Mouse (Mus musculus) midbrain, embryonic 15.5 days (tissue): ENCODE measurements around the gene Cyp2s1. TPM values are rescaled to one million over a fixed set of nuclear protein-coding genes. Genes with fewer than 3 reads are reported as not detected.

Experiments used
- ATAC-seq: fragments of 200-750 bp; cut with Nextera tagmentation; replicated peaks from 2 replicates; pipeline ENCODE4 v1.8.0; 2017; ENCODE audit warnings: moderate TSS enrichment
- H3K27ac ChIP-seq: fragments of 300-500 bp; sonication (generic); 2 replicates; pipeline ENCODE4 v1.5.1; 2015; ENCODE audit warnings: mild to moderate bottlenecking, inconsistent platforms
- H3K27me3 ChIP-seq: fragments of 300-500 bp; sonication (generic); replicated peaks from 2 replicates; pipeline ENCODE4 v1.6.1; 2015; ENCODE audit warnings: inconsistent platforms
- H3K36me3 ChIP-seq: fragments of 300-500 bp; sonication (generic); replicated peaks from 2 replicates; pipeline ENCODE4 v1.6.1; 2015; ENCODE audit warnings: inconsistent platforms
- H3K4me1 ChIP-seq: fragments of 300-500 bp; sonication (generic); 2 replicates; pipeline ENCODE4 v1.6.1; 2015; ENCODE audit warnings: inconsistent platforms
- H3K4me2 ChIP-seq: fragments of 300-500 bp; sonication (generic); 2 replicates; pipeline ENCODE4 v1.6.1; 2015; ENCODE audit warnings: inconsistent platforms, mild to moderate bottlenecking, moderate library complexity
- H3K4me3 ChIP-seq: fragments of 300-500 bp; sonication (generic); 2 replicates; pipeline ENCODE4 v1.5.1; 2015; ENCODE audit warnings: mild to moderate bottlenecking, inconsistent platforms
- H3K9ac ChIP-seq: fragments of 300-500 bp; sonication (generic); 2 replicates; pipeline ENCODE4 v1.6.1; 2015; ENCODE audit warnings: mild to moderate bottlenecking, inconsistent platforms
- H3K9me3 ChIP-seq: fragments of 300-500 bp; sonication (generic); 2 replicates; pipeline ENCODE4 v1.6.1; 2016; ENCODE audit warnings: inconsistent platforms
- WGBS: fragments of 180-500 bp; shearing (Covaris S2); methylation state at CpG from one replicate; pipeline ENCODE4 v1.1.7; 2015; ENCODE audit warnings: mixed read lengths; 5-methylcytosine and 5-hydroxymethylcytosine counted together
- polyA plus RNA-seq: library from polyadenylated mRNA; unstranded; fragments of >200 nt; fragmentation: Nextera tagmentation; extraction: Ambion mirVana; gene quantifications from 2 replicates; pipeline ENCODE4 v1.2.1, GENCODE M21; 2015

The Cyp2s1 gene
- polyA plus RNA-seq, 1 experiment from 2014 or later: 1.9 TPM

GRCm38 (mm10) chr7:25787456-25788219 lies 29.1 kb downstream of the Cyp2s1 start:
- H3K27ac ChIP-seq: no peak overlapping the region
- peak overlapping the region; percentile 67 for H3K4me2 ChIP-seq
- WGBS: 26% methylated on average over 8 of the region's 9 CpGs
- no peaks in the 10 kb centered on the region for H3K36me3 ChIP-seq
- peak overlapping the region; percentile 37 for H3K4me3 ChIP-seq
- peak overlapping the region; percentile 30; the same call in 1 of the 2 replicates for H3K9ac ChIP-seq
- no peaks in the 10 kb centered on the region for H3K9me3 ChIP-seq
- H3K27me3 ChIP-seq: no peaks in the 10 kb centered on the region; the same call in 1 of the 2 replicates
- ATAC-seq: peak; percentile 25
- peaks cover 10% of the 10 kb centered on the region for H3K4me1 ChIP-seq

GRCm38 (mm10) chr7:25786974-25787373 lies 29.7 kb downstream of the Cyp2s1 start:
- Histone ChIP-seq H3K27me3 (no peaks in the 10 kb centered on the region; the same call in 1 of the 2 replicates), H3K4me2 (0 out of 2 replicates have a peak overlapping the region, but pooled peaks have one; percentile 67), H3K4me3 (no peak overlapping the region), H3K27ac (no peak overlapping the region), H3K4me1 (peaks cover 12% of the 10 kb centered on the region), H3K9me3 (no peaks in the 10 kb centered on the region), H3K9ac (no peak overlapping the region), H3K36me3 (no peaks in the 10 kb centered on the region)
- ATAC-seq: no peak
- 79% methylated on average over 4 of the region's 4 CpGs for WGBS

- no peaks in the 10 kb centered on the region; the same call in 1 of the 2 replicates for H3K27me3 ChIP-seq
- H3K4me3 ChIP-seq: no peak overlapping the region
- WGBS: 79% methylated on average over 4 of the region's 4 CpGs
- H3K27ac ChIP-seq: no peak overlapping the region
- H3K36me3 ChIP-seq: no peaks in the 10 kb centered on the region
- no peak overlapping the region for H3K9ac ChIP-seq
- H3K9me3 ChIP-seq: no peaks in the 10 kb centered on the region
- no peak for ATAC-seq
- no peak overlapping the region for H3K4me2 ChIP-seq
- H3K4me1 ChIP-seq: peaks cover 18% of the 10 kb centered on the region
These were observed 31.0 kb downstream of the Cyp2s1 start for GRCm38 (mm10) chr7:25785752-25786151.

GRCm38 (mm10) chr7:25784808-25785207 lies 31.9 kb downstream of the Cyp2s1 start:
- Histone ChIP-seq H3K27me3 (no peaks in the 10 kb centered on the region; the same call in 1 of the 2 replicates), H3K4me1 (peaks cover 18% of the 10 kb centered on the region), H3K9ac (no peak overlapping the region), H3K36me3 (no peaks in the 10 kb centered on the region), H3K9me3 (no peaks in the 10 kb centered on the region), H3K4me3 (no peak overlapping the region), H3K27ac (no peak overlapping the region), H3K4me2 (no peak overlapping the region)
- ATAC-seq: no peak
- WGBS: 31% methylated on average over 1 of the region's 1 CpGs

GRCm38 (mm10) chr7:25783746-25784145 lies 33.0 kb downstream of the Cyp2s1 start:
- Histone ChIP-seq H3K27me3 (no peaks in the 10 kb centered on the region; the same call in 1 of the 2 replicates), H3K4me3 (no peak overlapping the region), H3K4me1 (peaks cover 18% of the 10 kb centered on the region), H3K27ac (no peak overlapping the region), H3K9me3 (no peaks in the 10 kb centered on the region), H3K9ac (no peak overlapping the region), H3K36me3 (no peaks in the 10 kb centered on the region), H3K4me2 (no peak overlapping the region)
- no peak for ATAC-seq
- WGBS: 78% methylated on average over 8 of the region's 8 CpGs

- Histone ChIP-seq H3K4me2 (no peak overlapping the region), H3K36me3 (no peaks in the 10 kb centered on the region), H3K9ac (no peak overlapping the region), H3K27ac (no peak overlapping the region), H3K4me1 (peaks cover 8% of the 10 kb centered on the region), H3K9me3 (no peaks in the 10 kb centered on the region), H3K4me3 (no peak overlapping the region), H3K27me3 (no peaks in the 10 kb centered on the region; the same call in 1 of the 2 replicates)
- WGBS: 83% methylated on average over 6 of the region's 6 CpGs
- ATAC-seq: no peak
These were observed 34.0 kb downstream of the Cyp2s1 start for GRCm38 (mm10) chr7:25782744-25783143.

GRCm38 (mm10) chr7:25781937-25782610 lies 34.6 kb downstream of the Cyp2s1 start:
- Histone ChIP-seq H3K4me2 (peak overlapping the region; percentile 72), H3K27ac (no peak overlapping the region), H3K4me3 (peak overlapping the region; percentile 32), H3K9me3 (no peaks in the 10 kb centered on the region), H3K36me3 (no peaks in the 10 kb centered on the region), H3K4me1 (peaks cover 8% of the 10 kb centered on the region), H3K27me3 (no peaks in the 10 kb centered on the region), H3K9ac (peak overlapping the region; percentile 41)
- WGBS: 54% methylated on average over 11 of the region's 11 CpGs
- ATAC-seq: peak; percentile 76

- 12% methylated on average over 32 of the region's 33 CpGs for WGBS
- H3K27me3 ChIP-seq: no peaks in the 10 kb centered on the region
- H3K9ac ChIP-seq: peak overlapping the region; percentile 41
- H3K4me2 ChIP-seq: peak overlapping the region; percentile 72
- peak overlapping the region; percentile 32 for H3K4me3 ChIP-seq
- no peaks in the 10 kb centered on the region for H3K36me3 ChIP-seq
- ATAC-seq: peak; percentile 65
- no peaks in the 10 kb centered on the region for H3K9me3 ChIP-seq
- H3K4me1 ChIP-seq: peaks cover 8% of the 10 kb centered on the region
- H3K27ac ChIP-seq: no peak overlapping the region
These were observed 35.3 kb downstream of the Cyp2s1 start for GRCm38 (mm10) chr7:25781321-25781936.

GRCm38 (mm10) chr7:25780753-25781152 lies 36.0 kb downstream of the Cyp2s1 start:
- Histone ChIP-seq H3K9ac (no peak overlapping the region), H3K9me3 (no peaks in the 10 kb centered on the region), H3K4me1 (peaks cover 8% of the 10 kb centered on the region), H3K36me3 (no peaks in the 10 kb centered on the region), H3K4me2 (no peak overlapping the region), H3K4me3 (no peak overlapping the region), H3K27ac (no peak overlapping the region), H3K27me3 (no peaks in the 10 kb centered on the region)
- no peak for ATAC-seq
- WGBS: 29% methylated on average over 4 of the region's 4 CpGs

GRCm38 (mm10) chr7:25780021-25780420 lies 36.7 kb downstream of the Cyp2s1 start:
- 88% methylated on average over 5 of the region's 5 CpGs for WGBS
- no peak for ATAC-seq

GRCm38 (mm10) chr7:25768229-25768628 lies 48.5 kb downstream of the Cyp2s1 start:
- Histone ChIP-seq H3K4me2 (no peak overlapping the region), H3K9me3 (no peaks in the 10 kb centered on the region), H3K27me3 (no peaks in the 10 kb centered on the region), H3K36me3 (no peaks in the 10 kb centered on the region), H3K4me1 (no peaks in the 10 kb centered on the region), H3K27ac (no peak overlapping the region), H3K9ac (no peak overlapping the region), H3K4me3 (no peak overlapping the region)
- WGBS: 89% methylated on average over 5 of the region's 5 CpGs
- no peak for ATAC-seq

More at GRCm38 (mm10) chr7:25780021-25780420, 36.7 kb downstream of the Cyp2s1 start:
- no peak overlapping the region for H3K27ac ChIP-seq
- no peak overlapping the region for H3K4me2 ChIP-seq
- H3K36me3 ChIP-seq: no peaks in the 10 kb centered on the region
- H3K9ac ChIP-seq: no peak overlapping the region
- no peaks in the 10 kb centered on the region for H3K27me3 ChIP-seq
- no peak overlapping the region for H3K4me3 ChIP-seq
- peaks cover 8% of the 10 kb centered on the region for H3K4me1 ChIP-seq
- no peaks in the 10 kb centered on the region for H3K9me3 ChIP-seq

- Histone ChIP-seq H3K4me1 (no peaks in the 10 kb centered on the region), H3K4me2 (no peak overlapping the region), H3K36me3 (no peaks in the 10 kb centered on the region), H3K4me3 (no peak overlapping the region), H3K27me3 (no peaks in the 10 kb centered on the region), H3K9ac (no peak overlapping the region), H3K27ac (no peak overlapping the region), H3K9me3 (no peaks in the 10 kb centered on the region)
- no peak for ATAC-seq
- 89% methylated on average over 6 of the region's 6 CpGs for WGBS
These were observed 50.6 kb downstream of the Cyp2s1 start for GRCm38 (mm10) chr7:25766108-25766507.
